Mouse (Mus musculus): ENCODE measurements at regions not wholly inside any gene's neighbourhood (a gene's known extent, or its start where the extent isn't known, plus 50 kb on each side); places are given as distances from the start of the nearest gene placed in this dataset.

- no peak for DNase-seq
Measured at GRCm38 (mm10) chr4:134990651-134991050, 60.0 kb downstream of the Syf2 start.

GRCm38 (mm10) chr4:134993526-134994122 lies 62.9 kb downstream of the Syf2 start:
- DNase-seq = no peak

GRCm38 (mm10) chr4:134994205-134994604 lies 63.5 kb downstream of the Syf2 start:
- DNase-seq = no peak

GRCm38 (mm10) chr4:134994648-134995047 lies 64.0 kb downstream of the Syf2 start:
- no peak for DNase-seq

GRCm38 (mm10) chr4:134995052-134995451 lies 64.4 kb downstream of the Syf2 start:
- DNase-seq = peak; percentile 82

GRCm38 (mm10) chr4:134996121-134996520 lies 65.4 kb downstream of the Syf2 start:
- DNase-seq = no peak

- DNase-seq = no peak
Measured at GRCm38 (mm10) chr4:134997461-134998434, 67.0 kb downstream of the Syf2 start.

- no peak for DNase-seq
Measured at GRCm38 (mm10) chr4:134998928-134999658, 68.4 kb downstream of the Syf2 start.

- DNase-seq = peak; percentile 46
Measured at GRCm38 (mm10) chr4:135002091-135002925, 71.6 kb downstream of the Syf2 start.

- DNase-seq = no peak
Measured at GRCm38 (mm10) chr4:135011365-135011764, 80.7 kb downstream of the Syf2 start.

- DNase-seq = no peak
Measured at GRCm38 (mm10) chr4:135012945-135013344, 82.2 kb downstream of the Syf2 start.

- DNase-seq = no peak
Measured at GRCm38 (mm10) chr4:135013932-135014331, 83.2 kb downstream of the Syf2 start.

- peak; percentile 74 for DNase-seq
Measured at GRCm38 (mm10) chr4:135018018-135018417, 87.3 kb downstream of the Syf2 start.

GRCm38 (mm10) chr4:135019120-135019519 lies 88.4 kb downstream of the Syf2 start:
- DNase-seq = no peak

GRCm38 (mm10) chr4:135020262-135020991 lies 89.7 kb downstream of the Syf2 start:
- no peak for DNase-seq

GRCm38 (mm10) chr4:135023200-135023599 lies 92.5 kb downstream of the Syf2 start:
- DNase-seq = no peak

GRCm38 (mm10) chr4:135025802-135026201 lies 94.7 kb upstream of the Runx3 start:
- peak; percentile 22 for DNase-seq

GRCm38 (mm10) chr4:135027136-135027535 lies 93.3 kb upstream of the Runx3 start:
- no peak for DNase-seq

GRCm38 (mm10) chr4:135029723-135030122 lies 90.7 kb upstream of the Runx3 start:
- DNase-seq = no peak

GRCm38 (mm10) chr4:135032461-135032860 lies 88.0 kb upstream of the Runx3 start:
- no peak for DNase-seq

- no peak for DNase-seq
Measured at GRCm38 (mm10) chr4:135033302-135033701, 87.2 kb upstream of the Runx3 start.

- peak; percentile 67 for DNase-seq
Measured at GRCm38 (mm10) chr4:135034406-135034805, 86.0 kb upstream of the Runx3 start.
